Mouse (Mus musculus) small intestine, adult 2 months (tissue): ENCODE results near the gene Vegfc.

Source experiments
- CTCF ChIP-seq: fragments of 200-500 bp; IDR thresholded peaks from 2 replicates; pipeline ENCODE4 v1.5.1; 2012; ENCODE audit warnings: low read depth, mild to moderate bottlenecking, control low read depth, inconsistent platforms, low read length, moderate library complexity, mixed read lengths; ENCODE audit not compliant: insufficient replicate concordance, insufficient read length; ENCODE audit errors: extremely low read depth
- POLR2A ChIP-seq: fragments of 200-500 bp; IDR thresholded peaks from 2 replicates; pipeline ENCODE4 v1.6.1; 2012; ENCODE audit warnings: low read depth, mild to moderate bottlenecking, control low read depth, inconsistent platforms, low read length, moderate library complexity

DNA sequence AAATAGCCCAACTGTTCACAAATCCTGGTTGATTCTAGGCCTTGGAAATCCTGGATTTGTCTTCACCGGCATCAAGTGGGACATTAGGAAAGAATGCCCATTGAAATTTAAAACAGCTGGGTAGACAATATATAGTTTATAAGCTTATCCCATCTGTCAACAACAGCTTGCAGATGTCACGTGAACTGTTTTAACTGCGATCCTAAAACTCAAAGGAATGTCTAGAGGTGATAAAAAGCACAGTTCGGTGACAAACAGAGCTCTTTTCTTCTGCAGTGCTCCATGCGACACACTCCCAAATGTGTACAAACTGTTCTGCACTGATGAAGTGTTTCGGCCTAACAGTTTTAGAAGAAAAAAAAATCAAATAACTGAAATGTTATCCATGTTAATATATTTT, 22.7 kb downstream of the Vegfc start:
- TF ChIP-seq POLR2A (no peak), CTCF (no peak)
